Mouse (Mus musculus): Measurements from ENCODE around the gene Actr8. TPM values are rescaled to one million over a fixed set of nuclear protein-coding genes. Genes with fewer than 3 reads are reported as not detected.

Gene Actr8
- polyA plus RNA-seq, 1 experiment from 2014 or later, result 43.1 TPM

DNA sequence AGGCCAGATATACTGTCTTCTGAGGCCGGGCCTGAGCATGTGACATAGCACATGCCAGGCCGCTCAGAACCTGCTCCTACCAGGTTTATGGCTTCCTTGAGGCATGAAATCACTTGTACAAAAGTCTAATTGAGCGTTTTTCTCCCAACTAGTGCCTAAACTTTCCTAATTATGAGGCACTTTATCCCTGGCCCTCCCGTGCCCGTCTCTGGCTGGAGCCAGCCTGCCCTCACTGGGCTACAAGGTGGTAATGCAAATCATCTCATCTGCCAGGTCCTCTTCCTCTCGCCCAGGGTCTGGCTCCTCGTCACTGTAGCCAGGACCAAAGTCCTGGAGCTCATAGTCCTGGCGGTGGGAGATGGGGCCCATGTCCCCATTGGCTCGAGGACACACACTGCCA, 63.7 kb downstream of the Actr8 start:
- no peak overlapping the region for H3K27ac ChIP-seq (replicated peaks in 1 of 2; ENCODE audit: control insufficient read depth in 1 of 2, insufficient read depth in 1 of 2, low read depth in 2 of 2, low read length in 2 of 2)
- no peaks in the 10 kb centered on the region for H3K27me3 ChIP-seq (ENCODE audit: control insufficient read depth, insufficient read depth, low read length)
- no peak overlapping the region for H3K4me2 ChIP-seq (ENCODE audit: low read length)
- WGBS, result 80% methylated on average over 9 of the region's 9 CpGs
- no peaks in the 10 kb centered on the region for H3K9me3 ChIP-seq (ENCODE audit: control insufficient read depth, low read length)
- ATAC-seq (ENCODE audit: insufficient number of reproducible peaks, insufficient read depth, low FRiP score, low read depth), result no peak
- H3K36me3 ChIP-seq (ENCODE audit: control insufficient read depth, insufficient read depth, low read length), result 0 out of 2 replicates have a peak, but pooled peaks cover 4% of the 10 kb centered on the region
- no peak overlapping the region for H3K9ac ChIP-seq (ENCODE audit: low read length)
- H3K4me1 ChIP-seq (ENCODE audit: control insufficient read depth in 2 of 2, insufficient read depth in 2 of 2, low read length in 2 of 2), result peaks cover 6 to 14% of the 10 kb centered on the region in 2 experiments
- no peak overlapping the region for H3K4me3 ChIP-seq (ENCODE audit: control insufficient read depth in 1 of 2, insufficient read depth in 1 of 2, low read depth in 1 of 2, low read length in 2 of 2)

DNA sequence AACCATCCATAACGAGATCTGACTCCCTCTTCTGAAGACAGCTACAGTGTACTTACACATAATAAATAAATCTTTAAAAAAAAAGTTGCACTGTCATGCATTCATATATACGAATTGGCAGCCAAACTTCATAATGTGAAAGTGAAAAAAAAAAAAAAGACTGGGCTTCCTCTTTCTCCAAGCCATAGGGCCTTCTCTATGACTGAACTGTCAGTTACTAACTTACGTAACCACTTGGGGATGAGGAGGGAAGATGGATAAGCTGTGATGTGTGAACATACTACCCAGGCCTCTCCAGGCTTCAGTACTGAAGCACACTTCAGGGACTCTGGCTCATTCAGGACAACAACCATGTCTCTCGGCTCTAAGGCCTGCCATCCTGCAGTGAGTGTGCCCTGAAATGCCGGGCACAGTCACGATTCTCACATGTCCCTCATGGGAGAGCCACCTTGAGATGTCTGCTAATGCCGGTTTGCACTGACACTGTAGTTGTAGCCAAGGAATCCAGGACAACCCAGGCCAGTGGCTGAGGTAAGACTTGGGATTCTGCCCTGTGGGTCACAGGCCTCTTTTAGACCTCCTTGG, 65.3 kb downstream of the Actr8 start:
- H3K27ac ChIP-seq (replicated peaks in 1 of 2; ENCODE audit: control insufficient read depth in 1 of 2, insufficient read depth in 1 of 2, low read depth in 2 of 2, low read length in 2 of 2), result no peak overlapping the region
- no peak for ATAC-seq (ENCODE audit: insufficient number of reproducible peaks, insufficient read depth, low FRiP score, low read depth)

DNA sequence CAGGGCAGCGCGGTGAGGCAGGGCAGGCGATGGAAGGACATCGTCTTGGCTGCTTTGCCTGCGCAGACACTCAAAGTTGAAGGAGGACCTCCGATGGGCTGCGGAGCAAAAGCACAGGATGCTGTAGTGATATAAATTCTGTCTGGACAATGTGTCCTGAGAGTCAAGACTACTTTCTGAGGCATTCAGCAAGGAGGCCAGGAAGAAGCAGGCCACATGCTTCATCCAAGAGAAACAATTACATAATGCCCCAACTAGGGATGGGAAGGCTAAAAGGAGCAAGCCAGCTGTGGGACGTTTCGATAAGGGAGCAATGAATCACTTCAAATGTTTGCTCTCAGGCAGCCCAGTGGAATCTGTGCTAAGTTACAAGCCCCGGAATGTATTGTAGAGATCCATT, 67.1 kb downstream of the Actr8 start:
- Histone ChIP-seq H3K36me3 (ENCODE audit: control insufficient read depth, insufficient read depth, low read length) (0 out of 2 replicates have a peak, but pooled peaks cover 4% of the 10 kb centered on the region), H3K27ac (replicated peaks in 1 of 2; ENCODE audit: control insufficient read depth in 1 of 2, insufficient read depth in 1 of 2, low read depth in 2 of 2, low read length in 2 of 2) (peak overlapping the region; percentile 30 to 50; a peak in 3 of 4 replicates), H3K9me3 (ENCODE audit: control insufficient read depth, low read length) (no peaks in the 10 kb centered on the region), H3K27me3 (ENCODE audit: control insufficient read depth, insufficient read depth, low read length) (no peaks in the 10 kb centered on the region), H3K4me1 (ENCODE audit: control insufficient read depth in 2 of 2, insufficient read depth in 2 of 2, low read length in 2 of 2) (peaks cover 6 to 14% of the 10 kb centered on the region in 2 experiments), H3K9ac (ENCODE audit: low read length) (no peak overlapping the region), H3K4me2 (ENCODE audit: low read length) (no peak overlapping the region), H3K4me3 (ENCODE audit: control insufficient read depth in 1 of 2, insufficient read depth in 1 of 2, low read depth in 1 of 2, low read length in 2 of 2) (no peak overlapping the region)
- peak; percentile 45 for ATAC-seq (ENCODE audit: insufficient number of reproducible peaks, insufficient read depth, low FRiP score, low read depth)
- WGBS, result 60% methylated on average over 10 of the region's 10 CpGs

More for the DNA sequence above, 65.3 kb downstream of the Actr8 start:
- H3K36me3 ChIP-seq (ENCODE audit: control insufficient read depth, insufficient read depth, low read length), result 0 out of 2 replicates have a peak, but pooled peaks cover 4% of the 10 kb centered on the region
- WGBS, result 86% methylated on average over 7 of the region's 7 CpGs
- no peak overlapping the region for H3K4me3 ChIP-seq (ENCODE audit: control insufficient read depth in 1 of 2, insufficient read depth in 1 of 2, low read depth in 1 of 2, low read length in 2 of 2)
- H3K4me2 ChIP-seq (ENCODE audit: low read length), result no peak overlapping the region
- no peak overlapping the region for H3K9ac ChIP-seq (ENCODE audit: low read length)
- H3K27me3 ChIP-seq (ENCODE audit: control insufficient read depth, insufficient read depth, low read length), result no peaks in the 10 kb centered on the region
- no peaks in the 10 kb centered on the region for H3K9me3 ChIP-seq (ENCODE audit: control insufficient read depth, low read length)
- peaks cover 6 to 14% of the 10 kb centered on the region in 2 experiments for H3K4me1 ChIP-seq (ENCODE audit: control insufficient read depth in 2 of 2, insufficient read depth in 2 of 2, low read length in 2 of 2)

DNA sequence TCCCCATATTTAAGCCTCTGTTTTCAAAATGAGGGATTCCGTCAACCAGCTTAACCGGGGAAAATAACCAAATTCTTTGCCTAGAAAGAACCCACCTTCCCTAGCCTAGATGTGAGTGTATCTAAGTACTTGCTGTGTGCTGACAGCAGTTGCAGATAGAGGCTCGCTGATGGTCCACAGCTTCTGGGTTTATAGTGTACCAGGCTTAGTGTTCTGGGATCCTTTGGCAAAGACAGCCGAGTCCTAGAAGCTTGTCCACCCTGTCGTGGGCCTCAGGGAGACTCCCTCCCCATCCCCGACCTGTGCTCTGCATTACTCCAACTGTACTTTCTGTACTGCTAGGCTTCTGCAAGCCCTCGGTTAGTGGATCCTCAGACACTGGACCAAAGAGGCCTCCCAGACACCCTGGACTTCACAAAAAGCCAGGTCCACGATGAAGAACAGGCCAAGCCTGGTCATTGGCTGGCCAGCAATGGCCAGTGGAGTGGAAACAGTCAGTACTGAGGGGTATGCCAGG, 67.6 kb downstream of the Actr8 start:
- 0 out of 2 replicates have a peak, but pooled peaks cover 4% of the 10 kb centered on the region for H3K36me3 ChIP-seq (ENCODE audit: control insufficient read depth, insufficient read depth, low read length)
- H3K9me3 ChIP-seq (ENCODE audit: control insufficient read depth, low read length), result no peaks in the 10 kb centered on the region
- no peaks in the 10 kb centered on the region for H3K27me3 ChIP-seq (ENCODE audit: control insufficient read depth, insufficient read depth, low read length)
- peak overlapping the region in 1 of 2 experiments; percentile 3; a peak in 1 of 4 replicates for H3K27ac ChIP-seq (replicated peaks in 1 of 2; ENCODE audit: control insufficient read depth in 1 of 2, insufficient read depth in 1 of 2, low read depth in 2 of 2, low read length in 2 of 2)
- no peak for ATAC-seq (ENCODE audit: insufficient number of reproducible peaks, insufficient read depth, low FRiP score, low read depth)
- 40% methylated on average over 8 of the region's 8 CpGs for WGBS
- H3K4me1 ChIP-seq (ENCODE audit: control insufficient read depth in 2 of 2, insufficient read depth in 2 of 2, low read length in 2 of 2), result peaks cover 6 to 14% of the 10 kb centered on the region in 2 experiments
- no peak overlapping the region for H3K4me2 ChIP-seq (ENCODE audit: low read length)
- H3K4me3 ChIP-seq (ENCODE audit: control insufficient read depth in 1 of 2, insufficient read depth in 1 of 2, low read depth in 1 of 2, low read length in 2 of 2), result no peak overlapping the region
- no peak overlapping the region for H3K9ac ChIP-seq (ENCODE audit: low read length)

DNA sequence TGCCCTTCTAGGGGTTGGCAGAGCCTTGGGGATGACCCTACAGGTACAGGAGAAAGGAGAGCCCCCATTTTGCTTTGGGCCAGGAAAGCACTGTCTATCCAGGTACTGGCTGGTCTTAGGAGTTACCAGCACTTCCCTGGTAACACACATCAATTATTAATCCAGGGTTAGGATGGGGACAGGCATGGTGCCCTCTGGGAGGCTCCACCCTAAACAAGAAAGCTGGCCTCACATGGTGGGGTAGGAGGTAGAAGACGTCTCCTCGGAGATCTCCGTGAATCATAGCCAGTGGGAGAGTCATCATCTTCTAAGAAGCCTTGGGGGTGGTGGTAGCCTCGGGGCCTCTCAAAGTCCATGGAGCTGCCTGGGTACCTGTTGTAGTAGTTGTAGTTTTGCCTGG, 68.8 kb downstream of the Actr8 start:
- Histone ChIP-seq H3K27ac (replicated peaks in 1 of 2; ENCODE audit: control insufficient read depth in 1 of 2, insufficient read depth in 1 of 2, low read depth in 2 of 2, low read length in 2 of 2) (no peak overlapping the region), H3K4me1 (ENCODE audit: control insufficient read depth in 2 of 2, insufficient read depth in 2 of 2, low read length in 2 of 2) (peaks cover 6 to 14% of the 10 kb centered on the region in 2 experiments), H3K36me3 (ENCODE audit: control insufficient read depth, insufficient read depth, low read length) (0 out of 2 replicates have a peak, but pooled peaks cover 2% of the 10 kb centered on the region), H3K9ac (ENCODE audit: low read length) (no peak overlapping the region), H3K4me2 (ENCODE audit: low read length) (no peak overlapping the region), H3K27me3 (ENCODE audit: control insufficient read depth, insufficient read depth, low read length) (no peaks in the 10 kb centered on the region), H3K4me3 (ENCODE audit: control insufficient read depth in 1 of 2, insufficient read depth in 1 of 2, low read depth in 1 of 2, low read length in 2 of 2) (no peak overlapping the region), H3K9me3 (ENCODE audit: control insufficient read depth, low read length) (no peaks in the 10 kb centered on the region)
- 85% methylated on average over 4 of the region's 4 CpGs for WGBS
- no peak for ATAC-seq (ENCODE audit: insufficient number of reproducible peaks, insufficient read depth, low FRiP score, low read depth)

DNA sequence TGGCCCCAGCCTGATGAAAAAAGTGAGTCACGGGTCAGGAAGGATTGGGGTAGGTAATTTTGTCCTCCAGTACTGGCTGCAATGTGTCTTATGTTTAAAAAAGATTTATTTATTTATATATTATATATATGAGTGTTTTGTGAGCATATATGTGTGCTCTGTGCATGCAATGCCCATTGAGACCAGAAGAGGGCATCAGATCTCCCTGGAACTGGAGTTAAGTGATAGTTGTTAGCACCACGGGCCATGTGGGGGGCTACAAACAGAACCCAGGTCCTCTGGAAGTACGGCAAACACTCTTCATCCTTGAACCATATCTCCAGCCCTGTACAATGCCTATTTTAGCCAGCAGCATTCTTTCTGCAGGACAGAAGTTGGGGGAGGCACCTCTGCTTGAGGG, 69.9 kb downstream of the Actr8 start:
- WGBS, result 77% methylated on average over 3 of the region's 3 CpGs
- H3K4me1 ChIP-seq (ENCODE audit: control insufficient read depth in 2 of 2, insufficient read depth in 2 of 2, low read length in 2 of 2), result peaks cover 6 to 14% of the 10 kb centered on the region in 2 experiments

DNA sequence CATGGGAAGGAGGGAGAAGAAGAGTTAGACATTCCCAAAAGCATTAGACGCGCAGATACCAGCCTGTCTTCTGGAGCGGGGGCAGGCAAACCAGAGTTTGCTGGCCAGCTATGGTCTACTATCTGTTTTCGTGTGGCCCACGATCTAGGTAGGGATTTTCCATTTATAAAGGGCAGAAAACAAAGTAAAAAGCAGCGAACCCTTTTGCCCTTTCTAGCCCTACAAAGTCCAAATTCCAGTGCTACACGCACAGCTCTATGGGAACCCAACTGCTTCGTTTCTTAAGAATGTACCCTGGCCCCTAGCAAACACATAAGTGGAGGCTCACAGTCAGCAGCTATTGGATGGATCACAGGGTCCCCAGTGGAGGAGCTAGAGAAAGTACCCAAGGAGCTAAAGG, 72.1 kb downstream of the Actr8 start:
- no peak overlapping the region for H3K9ac ChIP-seq (ENCODE audit: low read length)
- H3K27ac ChIP-seq (replicated peaks in 1 of 2; ENCODE audit: control insufficient read depth in 1 of 2, insufficient read depth in 1 of 2, low read depth in 2 of 2, low read length in 2 of 2), result no peak overlapping the region
- no peaks in the 10 kb centered on the region for H3K9me3 ChIP-seq (ENCODE audit: control insufficient read depth, low read length)
- 88% methylated on average over 8 of the region's 8 CpGs for WGBS
- H3K27me3 ChIP-seq (ENCODE audit: control insufficient read depth, insufficient read depth, low read length), result no peaks in the 10 kb centered on the region
- no peaks in the 10 kb centered on the region for H3K36me3 ChIP-seq (ENCODE audit: control insufficient read depth, insufficient read depth, low read length)
- peaks cover 3 to 9% of the 10 kb centered on the region in 2 experiments; a peak in 2 of 4 replicates for H3K4me1 ChIP-seq (ENCODE audit: control insufficient read depth in 2 of 2, insufficient read depth in 2 of 2, low read length in 2 of 2)
- H3K4me3 ChIP-seq (ENCODE audit: control insufficient read depth in 1 of 2, insufficient read depth in 1 of 2, low read depth in 1 of 2, low read length in 2 of 2), result no peak overlapping the region
- no peak for ATAC-seq (ENCODE audit: insufficient number of reproducible peaks, insufficient read depth, low FRiP score, low read depth)
- no peak overlapping the region for H3K4me2 ChIP-seq (ENCODE audit: low read length)

More for the DNA sequence above, 69.9 kb downstream of the Actr8 start:
- no peak for ATAC-seq (ENCODE audit: insufficient number of reproducible peaks, insufficient read depth, low FRiP score, low read depth)
- H3K4me3 ChIP-seq (ENCODE audit: control insufficient read depth in 1 of 2, insufficient read depth in 1 of 2, low read depth in 1 of 2, low read length in 2 of 2), result no peak overlapping the region
- H3K4me2 ChIP-seq (ENCODE audit: low read length), result no peak overlapping the region
- H3K27me3 ChIP-seq (ENCODE audit: control insufficient read depth, insufficient read depth, low read length), result no peaks in the 10 kb centered on the region
- no peak overlapping the region for H3K27ac ChIP-seq (replicated peaks in 1 of 2; ENCODE audit: control insufficient read depth in 1 of 2, insufficient read depth in 1 of 2, low read depth in 2 of 2, low read length in 2 of 2)
- no peaks in the 10 kb centered on the region for H3K36me3 ChIP-seq (ENCODE audit: control insufficient read depth, insufficient read depth, low read length)
- H3K9ac ChIP-seq (ENCODE audit: low read length), result no peak overlapping the region
- no peaks in the 10 kb centered on the region for H3K9me3 ChIP-seq (ENCODE audit: control insufficient read depth, low read length)

Data from heart, embryonic 14.5 days (tissue).